8 mouse cellular contexts compared by ENCODE assay signal in genomic region chrX:52164134-52164737, GRCm38 (mm10). TPM values are rescaled to one million over a fixed set of nuclear protein-coding genes. Genes with fewer than 3 reads are reported as not detected.
DNase-seq lines count a peak whose midpoint lies in the region; ATAC-seq and TF ChIP-seq lines count a peak whose summit lies in the region.

No protein-coding gene starts in this region.

- no peaks in the 10 kb centered on the region for H3K27me3 ChIP-seq in MEL (ENCODE audit: control insufficient read depth in 1 of 2, insufficient read depth in 2 of 2, low read length in 2 of 2)
- H3K27me3 ChIP-seq in forebrain, embryonic 14.5 days (replicated peaks; ENCODE audit: control insufficient read depth, insufficient read depth, low read length) = no peaks in the 10 kb centered on the region
- H3K27me3 ChIP-seq in kidney, embryonic 15.5 days = peaks cover 37% of the 10 kb centered on the region; the same call in 1 of the 2 replicates

- DNase-seq in gastrocnemius, postnatal 10 days = peak; percentile 35
- DNase-seq in gastrocnemius, postnatal 36 days = no peak
- peak; percentile 31 for DNase-seq in MEL (ENCODE audit: low read depth, low spot score)
- no peak for DNase-seq in forebrain, embryonic 14.5 days (ENCODE audit: low spot score)
- peak; percentile 29 to 33 for DNase-seq in lung, postnatal 4 days
- DNase-seq in layer of hippocampus, adult 9-11 months = no peak
- no peak for DNase-seq in retina, postnatal 1 day

- H3K4me1 ChIP-seq in MEL (ENCODE audit: control insufficient read depth in 1 of 2, insufficient read depth in 2 of 2, low read length in 2 of 2) = peaks cover 2 to 3% of the 10 kb centered on the region in 2 experiments; a peak in 1 of 4 replicates
- 0 out of 2 replicates have a peak, but pooled peaks cover 2% of the 10 kb centered on the region for H3K4me1 ChIP-seq in forebrain, embryonic 14.5 days (ENCODE audit: control insufficient read depth, insufficient read depth, low read length)
- 0 out of 2 replicates have a peak, but pooled peaks cover 3% of the 10 kb centered on the region for H3K4me1 ChIP-seq in kidney, embryonic 15.5 days

- ATAC-seq in forebrain, embryonic 14.5 days = peak; percentile 18
- peak; percentile 10; the same call in 1 of the 2 replicates for ATAC-seq in kidney, embryonic 15.5 days (replicated peaks; ENCODE audit: low FRiP score)

- WGBS in forebrain, embryonic 14.5 days = 35% methylated on average over 44 of the region's 44 CpGs
- 20% methylated on average over 42 of the region's 44 CpGs for WGBS in kidney, embryonic 15.5 days

- peaks cover 8% of the 10 kb centered on the region for H3K79me2 ChIP-seq in MEL (ENCODE audit: control insufficient read depth, insufficient read depth, low read length, poor library complexity)

- TF ChIP-seq EP300 in MEL (IDR thresholded peaks at IDR 0.05; ENCODE audit: low read depth in 1 of 2, low read length in 2 of 2) = no peak

- intact Hi-C loops in gastrocnemius, postnatal 36 days (cut with DNase I) = loop anchor here (10.0 kb wide), 2 partner anchors 121 to 211 kb away; no protein-coding TSS in a partner anchor

- no peaks in the 10 kb centered on the region for H3K9me3 ChIP-seq in MEL (replicated peaks; ENCODE audit: insufficient read depth, low read length)
- no peaks in the 10 kb centered on the region for H3K9me3 ChIP-seq in forebrain, embryonic 14.5 days (replicated peaks; ENCODE audit: control insufficient read depth, low read length)
- H3K9me3 ChIP-seq in kidney, embryonic 15.5 days (replicated peaks) = no peaks in the 10 kb centered on the region

- peak overlapping the region; percentile 90 for H3K9ac ChIP-seq in MEL (ENCODE audit: control insufficient read depth, low read depth, low read length, poor library complexity, severe bottlenecking)
- H3K9ac ChIP-seq in forebrain, embryonic 14.5 days (ENCODE audit: low read length) = peak overlapping the region; percentile 73
- peak overlapping the region; percentile 56 for H3K9ac ChIP-seq in kidney, embryonic 15.5 days

- no peak for TF ChIP-seq POLR2A in MEL (IDR thresholded peaks at IDR 0.05; ENCODE audit: control insufficient read depth in 1 of 2, insufficient read depth in 1 of 2, low read depth in 1 of 2, low read length in 2 of 2, poor library complexity in 1 of 2)

- peak overlapping the region; percentile 88 to 91 for H3K4me3 ChIP-seq in MEL (ENCODE audit: control insufficient read depth in 1 of 2, insufficient read depth in 1 of 2, low read depth in 2 of 2, low read length in 2 of 2)
- peak overlapping the region; percentile 49 for H3K4me3 ChIP-seq in forebrain, embryonic 14.5 days (ENCODE audit: low read depth, low read length)
- H3K4me3 ChIP-seq in kidney, embryonic 15.5 days (replicated peaks) = peak overlapping the region; percentile 58

- H3K4me2 ChIP-seq in forebrain, embryonic 14.5 days (ENCODE audit: low read length) = peak overlapping the region; percentile 59
- H3K4me2 ChIP-seq in kidney, embryonic 15.5 days = peak overlapping the region; percentile 82

- TF ChIP-seq RAD21 in MEL (IDR thresholded peaks at IDR 0.05; ENCODE audit: low read depth, low read length) = no peak

- no peak overlapping the region for H3K27ac ChIP-seq in MEL (ENCODE audit: control insufficient read depth, low read depth, low read length)
- no peak overlapping the region; the same call in 1 of the 2 replicates for H3K27ac ChIP-seq in forebrain, embryonic 14.5 days (ENCODE audit: low read depth, low read length)
- peak overlapping the region; percentile 77 for H3K27ac ChIP-seq in kidney, embryonic 15.5 days

- no peaks in the 10 kb centered on the region for H3K36me3 ChIP-seq in MEL (ENCODE audit: control insufficient read depth in 1 of 2, insufficient read depth in 2 of 2, low read length in 2 of 2)
- no peaks in the 10 kb centered on the region for H3K36me3 ChIP-seq in forebrain, embryonic 14.5 days (ENCODE audit: control insufficient read depth, insufficient read depth, low read length)
- H3K36me3 ChIP-seq in kidney, embryonic 15.5 days = no peaks in the 10 kb centered on the region

- no peak for TF ChIP-seq CTCF in MEL (IDR thresholded peaks at IDR 0.05 in 2 of 3, conservative IDR thresholded peaks at IDR 0.05 in 1 of 3; ENCODE audit: control insufficient read depth in 1 of 3, insufficient read depth in 1 of 3, low read depth in 2 of 3, low read length in 3 of 3, poor library complexity in 1 of 3, severe bottlenecking in 1 of 3)

TF ChIP-seq in MEL, 35 proteins besides CTCF, POLR2A, EP300 and RAD21:
- TF ChIP-seq MYC (IDR thresholded peaks at IDR 0.05; ENCODE audit: low read depth, low read length) = no peak
- no peak for TF ChIP-seq TBP (IDR thresholded peaks at IDR 0.05; ENCODE audit: low read depth, low read length)
- TF ChIP-seq JUND (IDR thresholded peaks at IDR 0.05; ENCODE audit: low read depth, low read length) = no peak
- no peak for TF ChIP-seq BHLHE40 (IDR thresholded peaks at IDR 0.05; ENCODE audit: borderline replicate concordance, low read depth, low read length)
- TF ChIP-seq NRF1 (IDR thresholded peaks at IDR 0.05; ENCODE audit: insufficient read depth, low read depth, low read length, poor library complexity, severe bottlenecking) = no peak
- TF ChIP-seq ZMIZ1 (IDR thresholded peaks at IDR 0.05; ENCODE audit: low read depth, low read length) = no peak
- TF ChIP-seq MAX (IDR thresholded peaks at IDR 0.05; ENCODE audit: low read length) = no peak
- no peak for TF ChIP-seq HCFC1 (IDR thresholded peaks at IDR 0.05; ENCODE audit: low read depth, low read length)
- TF ChIP-seq MAZ (IDR thresholded peaks at IDR 0.05; ENCODE audit: low read depth, low read length) = no peak
- no peak for TF ChIP-seq USF2 (IDR thresholded peaks at IDR 0.05; ENCODE audit: borderline replicate concordance in 1 of 2, insufficient read depth in 1 of 2, low read depth in 1 of 2, low read length in 2 of 2)
- TF ChIP-seq USF1 (IDR thresholded peaks at IDR 0.05; ENCODE audit: low read depth, low read length) = no peak
- no peak for TF ChIP-seq TCF12 (IDR thresholded peaks at IDR 0.05; ENCODE audit: low read depth, low read length)
- TF ChIP-seq NELFE (IDR thresholded peaks at IDR 0.05; ENCODE audit: low read depth, low read length) = no peak
- TF ChIP-seq MXI1 (IDR thresholded peaks at IDR 0.05; ENCODE audit: low read depth, low read length) = no peak
- no peak for TF ChIP-seq CHD2 (IDR thresholded peaks at IDR 0.05; ENCODE audit: low read length)
- TF ChIP-seq RCOR1 (IDR thresholded peaks at IDR 0.05; ENCODE audit: low read depth, low read length) = no peak
- TF ChIP-seq CHD1 (IDR thresholded peaks at IDR 0.05; ENCODE audit: low read depth, low read length) = no peak
- no peak for TF ChIP-seq ELF1 (IDR thresholded peaks at IDR 0.05; ENCODE audit: low read depth, low read length)
- TF ChIP-seq E2F4 (IDR thresholded peaks at IDR 0.05; ENCODE audit: borderline replicate concordance, low read depth, low read length) = no peak
- TF ChIP-seq SMC3 (IDR thresholded peaks at IDR 0.05; ENCODE audit: low read depth, low read length) = no peak

RNA-seq across cellular contexts. Expression of gene Gpc4, which starts 0.8 kb away (rescaled TPM):
- total RNA-seq in gastrocnemius, postnatal 10 days (2021) = 100 to 1,000 TPM; 124 to 131 TPM
- total RNA-seq in gastrocnemius, postnatal 36 days (2021) = 10 to 100 TPM; 28.6 to 38.7 TPM
- total RNA-seq in MEL (2012; rRNA removed) = 4.4 and 5.1 TPM in 2 replicates
- 1 to 10 TPM in 1 of 2 experiments, not detected in 1; 9.4 TPM for polyA plus RNA-seq in MEL (2012; ENCODE audit: insufficient read depth in 1 of 2, insufficient read length in 2 of 2, low read depth in 1 of 2, low replicate concordance in 2 of 2, missing spikeins in 1 of 2)
- polyA plus RNA-seq in forebrain, embryonic 14.5 days (2014; fragmentation: Nextera tagmentation; extraction: Ambion mirVana) = 25.0 and 25.4 TPM in 2 replicates
- polyA plus RNA-seq in kidney, embryonic 15.5 days (2015; fragmentation: Nextera tagmentation; extraction: Ambion mirVana) = 71.2 and 77.5 TPM in 2 replicates

Comparison
In these comparisons a context has a peak if more than half of its experiments do, and no peak if none do; other contexts are left out.
1. DNase-seq: peak in gastrocnemius, postnatal 10 days (single experiment), MEL (single experiment) and lung, postnatal 4 days (2 of 2); none in gastrocnemius, postnatal 36 days (0 of 2), forebrain, embryonic 14.5 days (single experiment), layer of hippocampus, adult 9-11 months (single experiment) and retina, postnatal 1 day (single experiment).
2. Peak in every context shown above with its lines, with median percentiles within 50 percentile points of each other: H3K4me3 ChIP-seq and H3K9ac ChIP-seq.